ENCODE assay signal across 8 mouse cellular contexts in genomic region chr2:33642650-33643458, GRCm38 (mm10). TPM values are rescaled to one million over a fixed set of nuclear protein-coding genes. Genes with fewer than 3 reads are reported as not detected.
DNase-seq lines count a peak whose midpoint lies in the region; ATAC-seq lines count a peak whose summit lies in the region.

No protein-coding gene starts in this region.

- intact Hi-C loops in left cerebral cortex, postnatal 10 days (cut with DNase I) = loop anchor here (5.0 kb wide), 1 partner anchor 156 kb away; no protein-coding TSS in a partner anchor

- peak; percentile 49 for DNase-seq in adrenal gland, adult 8-10 months
- peak; percentile 95 for DNase-seq in embryo, embryonic 10.5 days (ENCODE audit: low spot score)
- DNase-seq in gastrocnemius, postnatal 25 days = peak; percentile 50
- peak; percentile 37 to 75 for DNase-seq in left cerebral cortex, postnatal 10 days (ENCODE audit: extremely low spot score in 1 of 2, low spot score in 2 of 2)
- DNase-seq in mesoderm, embryonic 11.5 days (ENCODE audit: low read depth, low spot score) = peak; percentile 87
- peak; percentile 70 for DNase-seq in right cerebral cortex, postnatal 25 days
- DNase-seq in urinary bladder, postnatal 4 days (ENCODE audit: low spot score in 2 of 2) = peak; percentile 56 to 77

- ATAC-seq in inflammation-experienced regulatory T-cells, adult 6 months = peak; percentile 48

RNA-seq across cellular contexts. Expression of gene Lmx1b, which starts 2.5 kb away (rescaled TPM):
- under 1 TPM in 1 of 4 experiments, not detected in 3; 0.17 TPM for total RNA-seq in adrenal gland, adult 8-10 months (2022)
- under 1 TPM; 0.05 to 0.24 TPM for total RNA-seq in gastrocnemius, postnatal 25 days (2021)
- polyA plus RNA-seq in inflammation-experienced regulatory T-cells, adult 6 months (2017; shearing (Covaris generic)) = not detected
- under 1 TPM; 0.30 to 0.32 TPM for total RNA-seq in left cerebral cortex, postnatal 10 days (2021)

Comparison
In these comparisons a context has a peak if more than half of its experiments do, and no peak if none do; other contexts are left out.
1. Peak in every context shown above with its lines: DNase-seq and ATAC-seq.